Mouse (Mus musculus) cerebellum, postnatal 14 days (tissue): ENCODE results near the gene Dis3l.
A peak's percentile ranks its signal among the peaks of the same experiment; 100 is the strongest.

ENCODE experiments used
- DNase-seq, 2 experiments: peaks; one replicate each; pipeline ENCODE4 v3.0.0; 2021; ENCODE audit warnings: mixed read lengths in 2 of 2

Dis3l gene

DNA sequence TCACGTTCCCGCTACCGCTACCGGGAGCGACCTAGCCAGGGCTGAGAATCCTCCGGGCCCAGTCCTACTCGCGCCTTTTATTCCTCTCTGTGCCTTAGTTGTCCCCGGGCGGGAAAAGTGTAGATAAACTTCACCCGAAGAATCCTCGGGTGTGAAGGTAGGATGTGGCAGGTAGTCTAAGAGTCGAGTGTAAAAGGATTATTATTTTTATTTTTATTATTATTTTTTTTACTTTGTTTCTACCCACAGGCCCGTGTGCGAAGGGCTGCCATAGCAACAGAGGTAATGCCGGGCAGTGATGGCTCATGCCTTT is at the start of gene Dis3l:
Dis3l (minus strand) TSS at position 35 of the 313 bp plus-strand sequence.
- DNase-seq, result no peak

DNA sequence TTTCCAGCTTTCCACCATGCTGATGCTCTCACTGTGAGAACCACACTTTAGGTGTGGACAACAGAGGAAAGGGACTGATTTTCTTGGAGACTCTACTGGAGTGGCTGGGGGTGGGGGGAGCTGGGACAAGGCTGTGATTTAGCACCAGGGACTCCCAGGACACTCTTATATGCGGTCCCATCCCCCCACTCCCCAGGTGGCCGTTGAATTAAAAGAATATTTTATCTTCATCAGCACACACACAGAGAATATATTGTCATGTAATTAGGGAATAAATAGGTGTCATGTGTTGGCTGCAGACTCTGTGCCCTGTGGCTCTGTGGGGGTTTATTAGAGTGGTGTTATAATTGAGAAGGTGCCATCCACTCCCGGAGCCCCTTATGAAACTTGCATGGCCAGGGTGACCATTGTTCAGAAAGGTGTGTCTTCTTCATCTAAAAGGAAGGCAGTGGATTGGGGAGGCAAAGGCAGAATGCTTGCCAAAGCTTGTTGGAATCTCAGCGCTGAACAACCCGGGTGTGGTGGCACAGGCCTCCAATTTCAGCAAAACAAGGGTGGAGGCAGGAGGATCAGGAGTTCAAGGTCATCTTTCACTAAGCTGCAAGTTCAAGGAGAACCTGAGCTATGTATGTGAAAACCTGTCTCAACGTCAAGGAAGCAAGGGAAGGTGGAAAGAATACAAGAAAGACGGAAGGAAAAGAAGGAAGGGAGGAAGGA is 48.6 kb upstream of the Dis3l start:
- no peak for DNase-seq

DNA sequence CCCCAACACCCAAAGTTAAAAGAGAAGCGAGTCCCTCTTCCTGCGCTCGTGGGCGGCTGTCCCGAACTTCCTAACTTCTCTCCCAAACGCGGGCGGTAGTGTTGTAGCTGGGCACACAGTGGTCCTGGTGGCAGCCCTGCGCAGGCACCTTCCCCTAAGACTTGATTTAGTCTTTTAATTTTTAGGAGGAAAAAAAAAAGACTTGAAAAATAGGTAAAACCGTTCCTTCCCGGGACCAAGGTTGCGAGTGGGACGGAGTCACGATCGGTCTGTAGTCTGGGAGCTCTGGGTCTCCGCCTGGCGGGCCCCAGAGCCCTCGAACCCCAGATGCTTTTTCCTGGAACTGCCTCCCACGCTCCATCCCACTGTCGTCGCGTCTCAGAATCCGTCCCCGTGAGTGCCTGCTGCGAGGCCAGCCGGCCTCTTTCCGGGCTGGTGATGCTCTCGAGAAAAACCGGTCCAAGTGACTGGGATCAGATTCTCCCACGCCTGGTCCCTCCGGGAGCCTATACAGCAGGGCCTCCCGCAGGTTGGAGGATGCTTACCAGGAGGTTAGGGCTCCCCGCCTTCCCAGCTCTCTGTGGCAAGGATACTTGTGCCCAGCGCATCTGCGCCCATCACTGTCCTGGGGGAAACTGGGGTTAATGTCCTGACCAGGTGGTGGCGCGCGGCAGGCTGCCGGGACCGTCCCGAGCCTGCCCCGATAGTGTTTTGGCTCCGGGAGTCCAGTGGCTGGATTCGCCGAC is 45.6 kb upstream of the Dis3l start:
- peak; percentile 74 to 85 for DNase-seq

DNA sequence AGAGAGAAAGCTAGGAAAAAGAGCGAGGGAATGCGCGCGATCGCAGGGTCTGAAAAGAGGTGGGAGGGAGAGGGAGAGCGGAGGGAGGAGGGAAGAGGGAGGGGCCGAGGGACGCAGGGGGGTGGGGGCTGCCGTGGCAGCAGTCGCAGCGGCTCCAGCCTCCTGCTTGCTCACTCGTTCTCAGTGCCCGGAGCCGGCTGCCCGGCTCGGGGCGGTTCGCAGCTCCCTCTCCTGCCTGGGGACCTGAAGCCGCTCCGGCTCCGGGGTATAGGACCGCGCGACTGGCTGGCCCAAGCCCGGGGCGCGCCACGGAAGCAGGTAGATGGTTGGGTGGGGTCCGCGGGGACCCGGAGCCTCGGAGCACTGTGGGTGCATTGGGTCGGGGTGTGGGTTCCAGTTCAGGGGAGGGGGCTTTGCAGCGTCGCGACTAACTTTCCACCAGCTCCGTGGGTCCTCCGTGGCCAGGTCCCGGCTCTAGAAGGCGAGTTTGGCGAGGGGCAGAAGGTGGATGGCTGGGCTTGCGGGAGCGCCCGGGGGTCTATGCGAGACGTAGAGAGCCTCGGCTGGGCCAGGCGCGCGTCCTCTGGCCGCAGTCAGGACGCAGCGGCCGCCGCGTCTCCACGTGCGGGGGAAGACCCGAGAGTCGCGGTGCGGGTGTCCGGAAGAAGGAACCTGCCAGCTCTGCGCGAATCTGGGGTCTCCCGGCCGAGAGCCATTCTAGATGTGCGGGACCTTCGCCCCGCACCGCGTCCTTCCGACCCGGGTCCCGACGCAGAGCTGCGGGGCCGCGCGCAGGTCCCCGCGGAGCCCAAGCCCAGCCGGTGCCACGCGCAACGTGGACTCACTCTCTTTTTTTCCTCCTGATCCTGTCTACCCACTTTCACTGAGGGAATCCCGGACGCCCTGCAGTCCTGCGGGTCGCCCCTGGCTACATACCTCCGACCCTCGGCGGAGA is 44.7 kb upstream of the Dis3l start, which contains the start of gene Megf11:
Megf11 (plus strand) TSS at position 116 of the 955 bp plus-strand sequence.
- DNase-seq, result peak; percentile 81 to 84

- peak in 1 of 2 experiments; percentile 32 for DNase-seq
These were observed 42.1 kb upstream of the Dis3l start for GRCm38 (mm10) chr9:64383021-64383788.

GRCm38 (mm10) chr9:64376380-64376779 is 35.3 kb upstream of the Dis3l start:
- DNase-seq, result no peak

GRCm38 (mm10) chr9:64371305-64371819 is 30.3 kb upstream of the Dis3l start:
- no peak for DNase-seq

DNA sequence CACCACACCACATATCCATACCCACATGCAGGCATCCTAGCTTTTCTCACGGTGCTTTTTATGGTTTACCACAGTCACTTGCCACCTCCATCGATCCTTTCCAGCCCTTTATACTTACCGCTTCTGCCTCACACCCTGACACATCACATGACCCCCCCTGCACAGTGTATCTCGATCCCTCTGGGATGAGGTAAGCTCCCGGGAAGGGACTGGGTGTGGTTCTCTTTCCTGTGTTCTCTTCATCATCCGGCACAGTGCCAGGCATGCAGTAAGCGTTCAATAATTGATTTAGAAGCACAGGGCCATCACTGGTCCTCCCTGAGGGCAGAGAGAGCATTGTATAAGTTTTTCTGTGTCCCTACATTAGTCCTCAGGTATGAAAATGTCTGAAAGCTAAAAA is 28.8 kb upstream of the Dis3l start:
- DNase-seq, result no peak

DNA sequence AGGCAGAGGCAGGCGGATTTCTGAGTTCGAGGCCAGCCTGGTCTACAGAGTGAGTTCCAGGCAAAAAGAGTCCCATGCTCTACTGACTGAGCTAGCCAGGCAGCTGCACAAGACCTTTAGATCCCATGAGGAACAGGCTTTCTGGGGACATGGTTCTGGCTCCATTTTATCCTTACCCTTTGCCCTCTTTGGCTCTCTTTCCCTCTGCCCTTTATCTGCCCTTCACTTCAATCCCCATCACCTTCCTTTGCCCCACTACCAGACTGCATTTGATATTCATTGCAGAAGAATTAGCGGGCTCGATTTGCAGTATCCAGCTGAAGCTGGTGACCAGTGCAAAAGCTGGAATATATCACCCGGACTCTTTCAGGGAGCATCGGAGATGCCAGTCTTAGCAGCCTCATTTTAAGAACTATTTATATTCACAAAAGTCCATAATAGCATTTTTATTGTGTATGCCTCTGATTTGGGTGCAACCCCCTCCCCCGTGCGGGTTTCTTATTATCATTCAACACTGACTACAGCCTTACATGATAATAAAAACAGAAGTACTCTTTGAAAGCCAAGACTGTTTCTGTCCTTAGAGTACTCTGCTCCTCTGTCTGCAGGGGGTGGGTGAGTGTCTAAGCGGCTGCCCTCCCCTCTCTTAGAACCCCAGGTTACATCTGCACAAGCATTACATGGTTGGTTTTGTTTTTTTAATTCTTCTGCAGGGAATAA is 20.3 kb upstream of the Dis3l start:
- no peak for DNase-seq

GRCm38 (mm10) chr9:64355627-64356026 is 14.5 kb upstream of the Dis3l start:
- DNase-seq, result no peak

- peak; percentile 24 to 26 for DNase-seq
These were observed 10.1 kb upstream of the Dis3l start for GRCm38 (mm10) chr9:64351191-64351590.

DNA sequence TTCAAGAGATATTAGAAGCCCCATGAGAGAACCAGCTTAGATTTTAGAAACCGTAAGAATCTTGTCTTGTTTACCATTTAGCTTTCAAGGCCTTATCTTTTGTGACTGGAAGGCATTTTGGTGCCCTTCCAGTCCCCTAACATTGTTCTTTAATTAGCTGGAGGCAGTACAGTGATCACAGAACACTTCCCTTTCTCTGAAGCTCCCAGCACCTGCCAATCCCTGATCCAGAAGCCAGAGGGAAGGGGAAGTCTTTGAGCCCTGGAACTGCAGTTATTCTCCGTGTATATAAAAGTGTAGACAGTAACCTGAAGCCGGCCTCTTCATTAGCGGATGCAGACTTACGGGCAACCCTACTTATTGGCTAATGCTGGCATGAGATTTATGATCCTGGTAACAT is 8.4 kb upstream of the Dis3l start:
- no peak for DNase-seq

GRCm38 (mm10) chr9:64347377-64347776 is 6.3 kb upstream of the Dis3l start:
- DNase-seq, result peak in 1 of 2 experiments; percentile 33

- no peak for DNase-seq
These were observed 4.8 kb upstream of the Dis3l start for GRCm38 (mm10) chr9:64345931-64346330.

- no peak for DNase-seq
These were observed 2.6 kb upstream of the Dis3l start for GRCm38 (mm10) chr9:64343656-64344055.

- DNase-seq, result no peak
These were observed 583 bp upstream of the Dis3l start for GRCm38 (mm10) chr9:64341671-64342070.

DNA sequence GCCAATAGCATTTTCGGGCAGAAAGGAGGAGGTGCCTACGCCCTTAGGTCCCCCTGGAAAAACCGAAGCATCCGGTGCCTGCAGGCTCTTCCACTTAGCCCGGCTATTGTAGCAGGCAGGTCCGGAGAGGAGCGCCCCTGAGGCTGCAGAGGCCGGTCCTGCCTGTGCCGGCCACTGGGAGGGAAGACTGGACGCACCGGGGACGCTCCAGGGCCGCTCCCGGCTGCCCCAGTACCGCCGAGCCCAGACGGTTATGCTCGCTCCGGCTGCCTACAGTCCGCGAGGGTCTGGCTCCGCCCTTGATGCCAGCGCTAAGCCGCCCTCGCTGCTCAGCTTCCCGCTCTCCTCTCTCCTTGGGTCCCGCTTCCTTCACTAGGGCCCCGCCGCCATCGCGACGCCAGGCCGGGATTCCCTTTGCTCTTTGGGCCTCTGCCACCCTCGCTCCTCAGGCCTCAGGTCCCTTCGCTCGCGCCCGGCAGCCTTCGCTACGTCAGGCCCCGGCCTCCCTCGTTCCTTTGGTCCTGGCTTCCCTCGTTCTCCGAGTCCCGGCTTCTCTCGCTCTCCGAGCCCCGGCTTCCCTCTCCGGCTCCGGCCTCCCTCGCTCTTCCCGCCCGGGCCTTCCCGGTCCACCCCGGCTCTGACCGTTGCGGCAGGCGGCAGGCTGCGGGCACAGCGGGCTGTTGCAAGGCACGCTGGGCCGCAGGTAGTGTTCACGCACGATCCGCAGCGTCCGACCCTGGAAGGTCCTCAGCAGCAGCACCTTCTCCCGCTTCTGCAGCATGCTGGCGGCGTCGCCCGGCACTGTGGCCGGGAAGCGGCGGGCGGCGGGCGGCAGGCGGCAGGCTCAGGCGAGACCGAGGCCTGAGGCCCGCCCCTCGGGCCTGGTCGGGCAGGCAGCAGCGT is 486 bp downstream of the Dis3l start:
- DNase-seq, result peak; percentile 84 to 85

- DNase-seq, result peak in 1 of 2 experiments; percentile 14
These were observed 1.7 kb downstream of the Dis3l start for GRCm38 (mm10) chr9:64339361-64339760.

DNA sequence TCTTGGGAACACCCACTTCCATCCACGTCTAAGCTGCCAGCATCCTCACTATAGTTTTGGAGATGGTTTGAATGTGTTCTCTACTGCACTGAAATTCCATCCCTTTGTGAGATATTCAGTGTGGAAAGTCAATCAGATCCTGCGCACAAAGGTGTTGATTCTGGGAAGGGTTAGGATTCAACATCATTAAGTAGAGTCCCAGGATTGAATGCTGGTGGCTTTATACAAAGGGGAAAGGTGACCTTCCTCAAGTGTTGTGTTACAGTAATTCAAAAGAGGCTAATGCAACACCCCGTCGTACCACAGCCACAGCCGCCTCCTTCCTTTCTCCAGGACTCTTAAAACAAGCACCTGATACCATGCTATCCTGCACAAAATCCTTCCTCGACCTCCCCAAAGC is 5.3 kb downstream of the Dis3l start:
- DNase-seq, result no peak

- DNase-seq, result no peak
These were observed 17.1 kb downstream of the Dis3l start for GRCm38 (mm10) chr9:64323976-64324375.
